Comparison of ENCODE assay signal across 8 mouse cellular contexts in the genomic region with DNA sequence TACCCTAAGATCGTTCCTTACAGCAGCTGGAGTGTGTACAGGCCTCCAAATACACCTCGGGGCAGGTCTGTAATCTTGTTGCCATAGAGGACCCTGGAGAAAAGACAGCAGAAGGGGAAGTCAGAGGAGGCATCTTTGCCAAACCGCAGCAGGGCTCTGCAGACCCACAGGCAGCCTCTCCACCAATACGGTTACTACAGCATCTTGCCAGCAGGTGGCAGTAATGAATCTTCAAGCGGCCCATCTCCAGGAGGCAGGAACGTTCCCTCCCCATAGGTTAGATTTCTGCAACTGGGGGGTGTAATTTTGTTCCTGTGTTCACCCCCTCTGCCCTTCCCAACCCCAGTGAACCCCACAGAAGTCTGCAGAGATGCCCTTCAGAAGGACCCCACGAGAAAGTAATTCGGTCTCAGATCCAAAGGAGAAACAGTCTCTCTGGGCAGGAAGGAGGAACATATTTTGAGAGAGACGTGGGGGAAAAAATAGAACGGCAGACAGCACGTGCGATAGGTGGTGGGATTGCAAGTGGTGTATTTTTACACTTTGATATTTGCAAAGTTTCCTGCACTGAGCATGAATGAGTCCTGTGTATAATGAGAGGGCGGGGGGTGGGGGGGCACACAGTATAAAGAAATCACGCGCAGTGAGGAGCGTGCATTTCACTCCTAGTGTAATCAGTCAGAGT.
DNase-seq lines count a peak whose midpoint lies in the region; ATAC-seq lines count a peak whose summit lies in the region.

No protein-coding gene starts in this region.

- H3K27ac ChIP-seq in intestine, embryonic 14.5 days (ENCODE audit: low read depth): no peak overlapping the region
- H3K27ac ChIP-seq in intestine, embryonic 16.5 days (ENCODE audit: low read length): no peak overlapping the region
- no peak overlapping the region for H3K27ac ChIP-seq in stomach, embryonic 16.5 days (ENCODE audit: low read length)

- no peaks in the 10 kb centered on the region for H3K36me3 ChIP-seq in intestine, embryonic 14.5 days (ENCODE audit: control insufficient read depth, insufficient read depth, low read length)
- H3K36me3 ChIP-seq in intestine, embryonic 16.5 days (ENCODE audit: control insufficient read depth, insufficient read depth, low read length): no peaks in the 10 kb centered on the region
- no peaks in the 10 kb centered on the region for H3K36me3 ChIP-seq in stomach, embryonic 16.5 days (ENCODE audit: control insufficient read depth, insufficient read depth, low read length)

- intact Hi-C loops in left cerebral cortex, postnatal 25 days (cut with DNase I): loop anchor here (2.0 kb wide), 1 partner anchor 114 kb away; no protein-coding TSS in a partner anchor

- H3K9ac ChIP-seq in intestine, embryonic 14.5 days (ENCODE audit: low read length): no peak overlapping the region
- no peak overlapping the region for H3K9ac ChIP-seq in intestine, embryonic 16.5 days (ENCODE audit: low read depth, low read length)
- no peak overlapping the region for H3K9ac ChIP-seq in stomach, embryonic 16.5 days (ENCODE audit: low read length)

- 0 out of 2 replicates have a peak, but pooled peaks have one; percentile 8 for ATAC-seq in intestine, embryonic 14.5 days (replicated peaks; ENCODE audit: low FRiP score, low TSS enrichment, low read depth)
- ATAC-seq in intestine, embryonic 16.5 days: no peak
- peak; percentile 90 to 92 for ATAC-seq in hematopoietic stem cell, adult 5-6 weeks (replicated peaks in 1 of 2; ENCODE audit: insufficient read depth in 1 of 2, low FRiP score in 2 of 2, low TSS enrichment in 1 of 2, low read depth in 1 of 2, poor library complexity in 2 of 2, severe bottlenecking in 2 of 2)
- peak; percentile 51; the same call in 1 of the 2 replicates for ATAC-seq in stomach, embryonic 16.5 days (ENCODE audit: insufficient read depth, low FRiP score)

- H3K9me3 ChIP-seq in intestine, embryonic 14.5 days (ENCODE audit: control insufficient read depth, low read length): no peaks in the 10 kb centered on the region
- H3K9me3 ChIP-seq in intestine, embryonic 16.5 days (ENCODE audit: control insufficient read depth, low read length): no peaks in the 10 kb centered on the region
- no peaks in the 10 kb centered on the region for H3K9me3 ChIP-seq in stomach, embryonic 16.5 days (replicated peaks; ENCODE audit: control insufficient read depth, low read length)

- no peaks in the 10 kb centered on the region for H3K4me1 ChIP-seq in intestine, embryonic 14.5 days (replicated peaks; ENCODE audit: control insufficient read depth, insufficient read depth, low read length)
- H3K4me1 ChIP-seq in intestine, embryonic 16.5 days (ENCODE audit: control insufficient read depth, insufficient read depth, low read length): no peaks in the 10 kb centered on the region
- no peaks in the 10 kb centered on the region; the same call in 1 of the 2 replicates for H3K4me1 ChIP-seq in stomach, embryonic 16.5 days (ENCODE audit: control insufficient read depth, insufficient read depth, low read length)

- 46% methylated on average over 16 of the region's 16 CpGs for WGBS in intestine, embryonic 14.5 days
- 46% methylated on average over 16 of the region's 16 CpGs for WGBS in intestine, embryonic 16.5 days
- 36% methylated on average over 16 of the region's 16 CpGs for WGBS in stomach, embryonic 16.5 days

- DNase-seq in intestine, embryonic 14.5 days (ENCODE audit: low spot score): peak; percentile 89
- peak; percentile 63 to 72 for DNase-seq in cerebellum, adult 18-20 months
- DNase-seq in forelimb bud, embryonic 11.5 days (ENCODE audit: low read depth, low spot score): peak; percentile 71
- peak; percentile 87 to 89 for DNase-seq in left cerebral cortex, postnatal 25 days (ENCODE audit: low spot score in 2 of 2)
- DNase-seq in monocyte, adult 2 months (ENCODE audit: low read depth in 1 of 2, low spot score in 2 of 2): peak; percentile 31 to 55

- H3K4me3 ChIP-seq in intestine, embryonic 14.5 days (ENCODE audit: low read depth, low read length): no peak overlapping the region
- H3K4me3 ChIP-seq in intestine, embryonic 16.5 days (ENCODE audit: low read length): no peak overlapping the region
- H3K4me3 ChIP-seq in stomach, embryonic 16.5 days (replicated peaks; ENCODE audit: low read length): no peak overlapping the region

- H3K27me3 ChIP-seq in intestine, embryonic 14.5 days (replicated peaks; ENCODE audit: control insufficient read depth, insufficient read depth, low read length): no peaks in the 10 kb centered on the region
- H3K27me3 ChIP-seq in intestine, embryonic 16.5 days (replicated peaks; ENCODE audit: control insufficient read depth, insufficient read depth, low read length): no peaks in the 10 kb centered on the region; the same call in 1 of the 2 replicates
- H3K27me3 ChIP-seq in stomach, embryonic 16.5 days (ENCODE audit: control insufficient read depth, insufficient read depth, low read length): no peaks in the 10 kb centered on the region

- no peak overlapping the region for H3K4me2 ChIP-seq in intestine, embryonic 14.5 days (ENCODE audit: low read length)
- no peak overlapping the region for H3K4me2 ChIP-seq in intestine, embryonic 16.5 days (ENCODE audit: low read depth, low read length)
- no peak overlapping the region for H3K4me2 ChIP-seq in stomach, embryonic 16.5 days (ENCODE audit: low read depth, low read length)
